Mouse (Mus musculus) adrenal gland, adult 18-20 months (tissue): ENCODE measurements around the gene Cryab. TPM values are rescaled to one million over a fixed set of nuclear protein-coding genes. Genes with fewer than 3 reads are reported as not detected.

Source experiments
- DNase-seq, 2 experiments: peaks; one replicate each; pipeline ENCODE4 v3.0.0; 2021 to 2022; ENCODE audit warnings: low spot score in 2 of 2
- long read RNA-seq, 2 experiments: library from polyadenylated mRNA; stranded (forward); transcript quantifications; one replicate each; pipeline ENCODE4 v2.0.0; 2021
- total RNA-seq, 2 experiments: library from RNA; stranded (reverse); gene quantifications; 1 replicate in 1 of 2; 2 replicates in 1 of 2; pipeline ENCODE4 v1.2.3; 2021

The Cryab gene
- total RNA-seq: 10 to 100 TPM; 26.1 to 89.2 TPM
- long read RNA-seq, experiment 1, transcript Cryab-201 (3 exons, 946 nt): major isoform, 24 of 28 reads
- long read RNA-seq, experiment 1, partial matches to known transcripts: 1 of 28 reads
- long read RNA-seq, experiment 1, other reads (novel, unspliced or antisense): 0 of 28 reads
- long read RNA-seq, experiment 2, transcript Cryab-201 (3 exons, 946 nt): major isoform, 23 of 30 reads
- long read RNA-seq, experiment 2, partial matches to known transcripts: 0 of 30 reads
- long read RNA-seq, experiment 2, other reads (novel, unspliced or antisense): 1 of 30 reads

DNA sequence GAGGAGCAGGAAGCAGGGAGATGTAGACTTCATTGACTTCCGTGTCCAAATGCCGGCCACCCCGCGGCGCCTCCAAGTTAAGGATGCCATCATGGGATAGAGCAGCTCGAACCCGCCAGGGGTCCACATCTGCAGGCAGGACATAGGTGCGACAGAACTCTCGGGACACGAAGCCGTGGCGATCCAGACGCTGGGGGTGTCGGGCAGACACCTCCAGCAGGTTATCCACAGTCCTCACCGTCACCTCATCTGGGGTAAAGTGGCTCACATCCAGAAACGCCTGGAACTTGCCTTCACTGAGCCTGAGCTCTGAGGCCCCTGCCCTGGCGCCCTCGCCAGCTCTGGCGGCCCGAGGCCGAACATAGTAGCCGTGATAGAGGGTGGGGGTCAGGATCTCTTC is at the start of gene Cryab:
Cryab (plus strand) TSS at position 3 of the 400 bp plus-strand sequence.
- DNase-seq: no peak

DNA sequence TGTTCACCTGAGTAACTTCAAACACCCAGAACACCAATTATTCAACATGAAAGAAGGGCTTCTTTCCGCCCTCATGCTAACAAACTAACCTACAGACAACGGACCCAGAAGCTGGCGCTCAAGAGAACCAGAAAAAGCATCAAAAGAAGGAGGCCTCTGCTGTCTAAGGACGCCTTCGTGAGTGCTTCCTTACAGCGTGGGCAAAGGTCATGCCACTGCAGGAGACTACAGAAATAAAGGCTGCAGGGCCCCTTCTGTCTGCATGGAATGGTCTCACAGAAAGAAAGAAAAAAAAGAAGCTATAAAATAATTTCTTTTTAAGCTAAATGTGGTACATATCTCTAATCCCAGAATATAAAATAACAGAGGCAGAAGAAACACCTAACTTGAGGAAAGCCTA is 46.2 kb upstream of the Cryab start:
- DNase-seq: no peak

GRCm38 (mm10) chr9:50709108-50709507 is 42.0 kb upstream of the Cryab start:
- peak in 1 of 2 experiments; percentile 38 for DNase-seq

- no peak for DNase-seq
Measured at GRCm38 (mm10) chr9:50711337-50711736, 39.8 kb upstream of the Cryab start.

GRCm38 (mm10) chr9:50714188-50714587 is 36.9 kb upstream of the Cryab start:
- DNase-seq: no peak

- no peak for DNase-seq
Measured at GRCm38 (mm10) chr9:50718878-50719277, 32.2 kb upstream of the Cryab start.

DNA sequence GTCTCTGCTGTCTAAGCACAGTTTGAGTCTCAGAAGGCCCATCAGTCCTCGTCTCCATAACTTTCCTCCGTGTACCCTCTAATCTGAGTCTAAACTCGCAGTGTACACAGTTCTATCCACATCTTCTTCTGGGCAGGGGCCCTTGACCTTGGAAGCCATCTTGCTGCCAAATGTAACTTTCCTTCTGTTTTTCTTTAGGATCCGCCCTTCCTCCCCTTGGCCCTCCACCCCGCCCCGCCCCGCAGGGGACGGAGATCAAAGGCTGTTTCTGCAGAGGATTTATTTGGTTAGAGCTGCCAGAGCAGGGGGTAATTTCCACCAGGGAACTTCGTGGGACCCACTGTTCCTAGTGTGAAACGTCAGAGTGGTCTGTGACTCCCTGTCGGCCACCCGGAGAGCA is 30.1 kb upstream of the Cryab start:
- no peak for DNase-seq

DNA sequence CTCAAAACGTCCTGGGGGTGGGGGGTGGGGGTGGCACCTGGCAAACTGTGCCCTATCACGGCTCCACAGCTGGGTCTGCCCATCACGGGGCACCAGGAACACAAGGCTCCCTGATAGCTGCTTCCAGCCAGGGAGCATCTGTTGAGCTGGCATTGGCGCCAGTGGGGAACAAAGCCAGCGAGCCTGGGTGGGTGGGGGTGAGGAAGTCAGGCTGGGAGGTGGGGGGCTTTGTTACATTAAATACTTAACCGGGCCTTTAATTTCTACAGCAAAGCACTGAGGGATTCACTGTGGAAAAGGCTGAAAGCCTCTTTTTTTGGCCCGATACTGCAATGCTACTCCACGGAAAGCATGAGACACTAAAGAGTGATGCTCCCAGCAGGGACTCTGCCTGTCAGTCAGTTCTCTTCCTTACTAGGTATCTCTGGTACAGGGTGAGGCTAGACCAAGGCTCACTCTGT is 28.6 kb upstream of the Cryab start:
- no peak for DNase-seq

- peak; percentile 63 to 65 for DNase-seq
Measured at GRCm38 (mm10) chr9:50723406-50723805, 27.7 kb upstream of the Cryab start.

- DNase-seq: no peak
Measured at GRCm38 (mm10) chr9:50724147-50724546, 27.0 kb upstream of the Cryab start.

DNA sequence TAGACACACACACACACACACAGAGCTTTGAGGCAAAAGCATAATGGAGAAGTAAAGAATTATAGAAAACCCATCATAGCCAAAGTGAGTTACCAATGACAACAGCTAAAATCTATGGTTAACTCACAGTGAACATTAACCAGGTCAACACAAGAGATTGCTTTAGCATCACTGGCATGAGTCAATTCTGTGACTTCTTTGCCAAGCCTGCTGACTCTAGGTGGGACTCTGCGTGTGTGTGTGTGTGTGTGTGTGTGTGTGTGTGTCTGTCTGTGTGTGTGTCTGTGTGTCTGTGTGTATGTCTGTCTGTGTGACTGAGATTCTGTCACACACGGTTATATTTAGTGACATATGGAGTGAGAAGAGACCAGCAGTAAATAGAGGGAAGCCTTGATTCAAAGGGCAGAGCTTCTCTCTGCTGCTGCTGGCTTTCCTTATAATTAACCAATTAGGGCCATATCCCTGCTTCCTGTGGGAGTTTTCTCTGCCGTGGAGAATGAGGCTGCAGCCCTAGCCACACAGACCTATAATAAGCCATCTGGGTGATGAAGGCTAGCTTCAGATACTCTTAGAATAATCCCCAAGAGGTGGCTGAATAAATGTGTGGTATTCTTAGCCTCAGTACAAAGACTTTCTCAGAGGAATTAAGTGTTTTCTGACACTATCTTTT is 26.3 kb upstream of the Cryab start:
- DNase-seq: no peak

GRCm38 (mm10) chr9:50725921-50726590 is 25.1 kb upstream of the Cryab start:
- no peak for DNase-seq

DNA sequence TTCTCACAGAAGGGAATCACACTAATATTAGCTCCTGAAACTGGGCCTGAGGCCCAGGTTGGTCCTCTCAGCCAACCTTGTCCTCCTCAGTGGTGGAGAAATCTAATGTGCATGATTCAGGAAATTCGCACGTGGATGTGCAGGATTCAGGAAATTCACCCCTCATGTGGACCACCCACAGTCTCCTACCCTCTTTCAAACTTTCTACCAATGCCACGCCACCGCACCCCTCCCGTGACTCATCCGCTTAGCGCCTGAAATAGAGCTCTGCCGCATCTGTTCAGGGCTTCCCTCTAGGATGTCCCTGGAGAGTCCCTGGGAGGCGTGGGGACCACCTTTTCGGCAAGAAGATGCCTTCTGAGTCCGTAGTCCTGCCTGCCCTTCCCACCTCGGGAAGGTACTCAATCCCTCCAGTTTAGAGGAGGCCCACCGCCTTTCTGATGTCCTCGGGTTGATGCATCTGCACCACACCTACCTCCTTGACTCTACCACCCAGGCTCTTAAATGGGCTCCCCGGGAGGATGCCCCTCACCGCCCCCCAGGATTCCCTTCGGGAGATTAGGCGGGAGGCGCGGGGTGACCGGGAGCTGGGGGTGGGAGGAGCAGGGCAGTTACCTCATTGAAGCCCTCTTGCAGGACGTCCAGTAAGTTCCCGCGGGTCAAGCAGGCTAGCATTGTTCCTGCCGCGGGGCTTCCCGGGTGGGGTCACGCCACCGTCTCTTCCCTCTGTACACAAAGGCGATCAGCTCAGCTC is 23.8 kb upstream of the Cryab start:
- DNase-seq: no peak

- DNase-seq: peak; percentile 51 to 54
Measured at GRCm38 (mm10) chr9:50727925-50728651, 23.0 kb upstream of the Cryab start.

DNA sequence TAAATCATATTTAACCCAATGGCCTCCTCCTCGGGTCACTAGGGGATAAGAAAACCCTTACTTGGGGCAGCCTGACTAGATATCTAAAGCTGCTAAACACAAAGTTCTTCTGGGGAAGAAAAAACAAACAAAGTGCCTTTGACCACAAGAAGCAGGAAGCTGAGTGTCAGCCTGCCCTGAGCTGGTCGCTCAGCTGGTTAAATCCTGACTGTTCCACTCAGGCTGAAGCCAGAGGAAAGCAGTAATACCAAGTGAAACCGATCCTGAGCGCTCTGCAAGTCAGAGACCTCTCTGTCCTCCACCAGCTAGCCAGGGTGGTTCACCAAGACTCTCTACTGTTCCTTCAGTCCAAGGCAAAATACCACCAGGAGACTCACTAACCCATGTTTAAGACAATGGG is 21.5 kb upstream of the Cryab start:
- DNase-seq: no peak

DNA sequence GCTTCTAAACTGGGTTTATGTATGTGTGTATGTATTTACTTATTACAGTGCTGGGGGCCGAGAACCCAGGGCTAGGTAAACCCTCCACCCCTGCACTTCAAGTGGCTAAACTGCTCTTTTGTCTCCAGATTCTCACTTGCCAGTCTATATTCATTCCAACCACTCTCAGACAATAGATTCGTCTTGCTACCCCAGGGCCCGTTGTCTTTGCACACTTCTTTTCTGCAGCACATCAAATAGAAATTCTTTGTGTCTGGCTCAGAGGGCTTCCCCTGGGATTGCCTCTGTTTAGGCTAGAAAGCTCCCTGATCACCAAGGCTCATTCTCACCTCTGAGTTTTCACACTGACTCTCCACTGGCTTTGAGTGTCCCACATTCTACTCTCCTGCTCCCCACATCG is 18.6 kb upstream of the Cryab start:
- DNase-seq: no peak

GRCm38 (mm10) chr9:50734989-50735388 is 16.1 kb upstream of the Cryab start:
- DNase-seq: peak; percentile 45 to 46

GRCm38 (mm10) chr9:50738914-50739870 is 11.9 kb upstream of the Cryab start, which contains the start of gene Dixdc1:
Dixdc1 (minus strand) TSS chr9:50739517.
- peak; percentile 90 to 92 for DNase-seq
